Mouse (Mus musculus) layer of hippocampus, adult 8-10 months (tissue): Measurements from ENCODE around the gene Rab17. TPM values are rescaled to one million over a fixed set of nuclear protein-coding genes. Genes with fewer than 3 reads are reported as not detected.

Experiments
- DNase-seq, 2 experiments: peaks; one replicate each; pipeline ENCODE4 v3.0.0; 2022; ENCODE audit warnings: low spot score in 2 of 2
- total RNA-seq, 4 experiments: library from RNA; stranded (reverse); gene quantifications; 2 replicates each; pipeline ENCODE4 v1.2.4; 2022

Rab17 gene
- total RNA-seq, 4 experiments from 2014 or later = not detected

GRCm38 (mm10) chr1:90997136-90997535 is 27.7 kb upstream of the Rab17 start:
- DNase-seq = no peak

- DNase-seq = no peak
Measured at GRCm38 (mm10) chr1:90995916-90996315, 26.5 kb upstream of the Rab17 start.

GRCm38 (mm10) chr1:90981346-90981745 is 11.9 kb upstream of the Rab17 start:
- DNase-seq = no peak

GRCm38 (mm10) chr1:90980638-90981330 is 11.3 kb upstream of the Rab17 start:
- DNase-seq = no peak

- DNase-seq = no peak
Measured at GRCm38 (mm10) chr1:90975960-90976359, 6.5 kb upstream of the Rab17 start.

- DNase-seq = peak; percentile 63 to 67
Measured at GRCm38 (mm10) chr1:90974906-90975649, 5.6 kb upstream of the Rab17 start.

- DNase-seq = no peak
Measured at GRCm38 (mm10) chr1:90973574-90973911, 4.1 kb upstream of the Rab17 start.

GRCm38 (mm10) chr1:90972911-90973573 is 3.6 kb upstream of the Rab17 start:
- peak; percentile 83 to 96 for DNase-seq

GRCm38 (mm10) chr1:90969881-90970390 is 475 bp upstream of the Rab17 start:
- DNase-seq = no peak

GRCm38 (mm10) chr1:90968649-90969048 is 812 bp downstream of the Rab17 start:
- DNase-seq = no peak

- DNase-seq = no peak
Measured at GRCm38 (mm10) chr1:90967583-90967982, 1.9 kb downstream of the Rab17 start.

- DNase-seq = no peak
Measured at GRCm38 (mm10) chr1:90962994-90963393, 6.5 kb downstream of the Rab17 start.

GRCm38 (mm10) chr1:90962526-90962925 is 6.9 kb downstream of the Rab17 start:
- no peak for DNase-seq

GRCm38 (mm10) chr1:90956245-90957096 is 13.0 kb downstream of the Rab17 start:
- DNase-seq = peak in 1 of 2 experiments; percentile 71

- no peak for DNase-seq
Measured at GRCm38 (mm10) chr1:90953688-90954087, 15.8 kb downstream of the Rab17 start.

- no peak for DNase-seq
Measured at GRCm38 (mm10) chr1:90952808-90953207, 16.7 kb downstream of the Rab17 start, which contains the start of gene Prlh. TSS of gene Prlh (plus strand) at chr1:90953108.

- DNase-seq = no peak
Measured at GRCm38 (mm10) chr1:90951670-90952069, 17.8 kb downstream of the Rab17 start.

- DNase-seq = no peak
Measured at GRCm38 (mm10) chr1:90949309-90949708, 20.2 kb downstream of the Rab17 start.

GRCm38 (mm10) chr1:90947252-90947651 is 22.2 kb downstream of the Rab17 start:
- no peak for DNase-seq

GRCm38 (mm10) chr1:90945171-90945570 is 24.3 kb downstream of the Rab17 start:
- no peak for DNase-seq

- DNase-seq = no peak
Measured at GRCm38 (mm10) chr1:90939980-90940379, 29.5 kb downstream of the Rab17 start.
